Mouse (Mus musculus): Measurements from ENCODE around the gene Mre11a. TPM values are rescaled to one million over a fixed set of nuclear protein-coding genes. Genes with fewer than 3 reads are reported as not detected.
A peak's percentile ranks its signal among the peaks of the same experiment; 100 is the strongest.

The Mre11a gene
- polyA plus RNA-seq, 1 experiment from 2014 or later: 10.1 TPM

DNA sequence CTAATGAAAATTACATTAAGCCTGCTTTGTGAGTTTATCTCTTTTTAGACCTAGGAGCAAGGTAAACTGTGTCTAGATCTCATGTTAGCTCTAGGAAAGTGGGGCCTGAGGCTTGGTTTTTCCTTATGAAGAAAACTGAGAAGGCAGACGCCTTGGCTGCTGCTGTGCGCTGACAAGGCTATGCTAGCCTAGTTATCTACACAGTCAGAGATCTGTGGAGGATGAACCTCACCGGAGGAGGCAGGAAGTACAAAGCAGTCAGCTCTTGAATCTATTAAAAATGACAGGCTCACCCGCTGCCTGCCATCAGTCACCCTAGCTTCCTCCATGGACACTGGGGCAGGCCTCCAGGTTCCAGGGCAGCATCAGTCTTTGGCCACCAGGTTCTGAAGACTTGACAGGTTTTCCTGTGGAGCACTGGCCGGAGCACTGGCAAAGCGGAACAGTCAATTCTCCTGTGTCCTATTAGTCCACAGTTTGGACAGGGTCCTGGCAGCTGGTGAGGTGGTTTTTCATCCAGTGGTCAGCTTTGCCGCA, 73.8 kb downstream of the Mre11a start:
- no peak overlapping the region for H3K4me3 ChIP-seq (ENCODE audit: low read depth, low read length)
- no peak for ATAC-seq (ENCODE audit: low read depth)

GRCm38 (mm10) chr9:14858782-14859181, 74.3 kb downstream of the Mre11a start:
- peaks cover 34% of the 10 kb centered on the region for H3K27me3 ChIP-seq (ENCODE audit: control insufficient read depth, insufficient read depth, low read depth, low read length)
- ATAC-seq (ENCODE audit: low read depth): no peak
- WGBS (ENCODE audit: insufficient replicate concordance): 55% methylated on average over 3 of the region's 3 CpGs

More for the DNA sequence above, 73.8 kb downstream of the Mre11a start:
- H3K4me1 ChIP-seq (ENCODE audit: control insufficient read depth, low read depth, low read length): no peaks in the 10 kb centered on the region
- 41% methylated on average over 7 of the region's 7 CpGs for WGBS (ENCODE audit: insufficient replicate concordance)
- no peaks in the 10 kb centered on the region for H3K9me3 ChIP-seq (replicated peaks; ENCODE audit: control insufficient read depth, low read length)
- H3K9ac ChIP-seq (ENCODE audit: low read depth, low read length): no peak overlapping the region
- H3K36me3 ChIP-seq (ENCODE audit: control insufficient read depth, insufficient read depth): no peaks in the 10 kb centered on the region
- no peak overlapping the region for H3K27ac ChIP-seq (ENCODE audit: low read length)
- no peak overlapping the region for H3K4me2 ChIP-seq (ENCODE audit: low read depth, low read length)
- peaks cover 34% of the 10 kb centered on the region for H3K27me3 ChIP-seq (ENCODE audit: control insufficient read depth, insufficient read depth, low read depth, low read length)

DNA sequence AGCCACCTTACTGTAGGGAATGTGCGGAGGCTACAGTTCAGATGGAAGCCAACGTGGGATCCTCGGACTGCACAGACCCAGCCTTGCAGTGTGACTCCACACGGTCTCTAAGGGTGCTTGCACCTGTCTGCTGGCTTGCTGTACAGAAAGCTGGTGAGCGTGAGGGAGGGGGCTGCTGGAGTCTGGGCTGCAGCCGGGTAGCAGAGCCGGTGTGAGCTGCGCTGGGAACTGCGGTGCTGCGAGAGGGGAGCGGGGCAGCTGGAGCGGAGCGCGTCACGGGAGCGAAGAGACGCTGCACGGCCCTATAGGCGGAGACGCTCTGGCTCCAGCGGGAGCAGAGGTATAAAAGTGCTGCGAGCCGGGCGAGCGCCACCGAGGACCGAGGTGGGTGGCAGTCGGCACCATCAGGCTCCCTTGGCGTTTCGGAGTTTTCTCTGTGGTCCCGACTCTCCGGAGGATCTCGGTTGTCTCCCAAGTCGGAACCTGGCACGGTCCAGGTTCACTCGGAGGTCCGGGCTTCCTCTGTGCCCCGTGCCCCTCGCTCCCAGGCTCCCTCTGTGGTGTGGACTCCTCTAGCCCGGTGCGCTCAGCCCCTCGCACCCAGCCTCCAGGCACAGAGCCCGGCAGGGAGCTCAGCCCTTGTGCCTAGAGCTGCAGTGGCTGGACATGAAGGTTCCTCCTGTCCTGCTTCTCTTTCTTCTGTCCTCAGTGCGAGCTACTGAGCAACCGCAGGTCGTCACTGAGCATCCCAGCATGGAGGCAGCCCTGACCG, 75.6 kb downstream of the Mre11a start, which contains the start of gene Gpr83:
Gpr83 (plus strand) TSS at position 343 of the 772 bp plus-strand sequence.
- Histone ChIP-seq H3K27me3 (ENCODE audit: control insufficient read depth, insufficient read depth, low read depth, low read length) (peaks cover 34% of the 10 kb centered on the region), H3K4me3 (ENCODE audit: low read depth, low read length) (peak within 1 kb of the TSS; percentile 6; the same call in 1 of the 2 replicates), H3K9me3 (replicated peaks; ENCODE audit: control insufficient read depth, low read length) (no peaks in the 10 kb centered on the region), H3K36me3 (ENCODE audit: control insufficient read depth, insufficient read depth) (no peaks in the 10 kb centered on the region), H3K4me1 (ENCODE audit: control insufficient read depth, low read depth, low read length) (no peaks in the 10 kb centered on the region), H3K4me2 (ENCODE audit: low read depth, low read length) (peak within 1 kb of the TSS; percentile 26), H3K27ac (ENCODE audit: low read length) (no peak within 1 kb of the TSS), H3K9ac (ENCODE audit: low read depth, low read length) (no peak within 1 kb of the TSS)
- ATAC-seq (ENCODE audit: low read depth): no peak
- WGBS (ENCODE audit: insufficient replicate concordance): 4% methylated on average over 47 of the region's 47 CpGs

More at GRCm38 (mm10) chr9:14858782-14859181, 74.3 kb downstream of the Mre11a start:
- Histone ChIP-seq H3K9me3 (replicated peaks; ENCODE audit: control insufficient read depth, low read length) (no peaks in the 10 kb centered on the region), H3K4me2 (ENCODE audit: low read depth, low read length) (no peak overlapping the region), H3K4me1 (ENCODE audit: control insufficient read depth, low read depth, low read length) (no peaks in the 10 kb centered on the region), H3K4me3 (ENCODE audit: low read depth, low read length) (no peak overlapping the region), H3K27ac (ENCODE audit: low read length) (no peak overlapping the region), H3K9ac (ENCODE audit: low read depth, low read length) (no peak overlapping the region), H3K36me3 (ENCODE audit: control insufficient read depth, insufficient read depth) (no peaks in the 10 kb centered on the region)

DNA sequence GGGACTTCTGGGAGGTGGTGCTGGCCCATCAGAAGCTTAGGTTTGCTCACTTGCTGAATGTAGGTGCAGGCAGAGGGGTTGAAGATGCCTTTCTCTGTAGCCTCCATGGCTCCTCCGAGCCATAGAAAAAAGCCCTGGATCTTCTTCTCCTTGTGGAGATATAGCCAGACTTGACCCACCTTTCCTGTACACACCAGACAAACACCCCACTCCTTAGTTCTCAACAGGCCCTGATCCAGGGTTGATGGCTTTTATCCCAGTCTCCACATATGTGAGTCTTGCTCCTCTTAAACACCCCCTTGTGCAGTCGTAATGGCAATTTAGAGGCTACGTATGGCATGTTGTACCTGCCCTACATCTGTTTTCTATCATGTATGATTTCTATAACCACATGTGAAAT, 78.7 kb downstream of the Mre11a start:
- no peak for ATAC-seq (ENCODE audit: low read depth)
- Histone ChIP-seq H3K9me3 (replicated peaks; ENCODE audit: control insufficient read depth, low read length) (no peaks in the 10 kb centered on the region), H3K4me2 (ENCODE audit: low read depth, low read length) (no peak overlapping the region), H3K27ac (ENCODE audit: low read length) (no peak overlapping the region), H3K4me3 (ENCODE audit: low read depth, low read length) (no peak overlapping the region), H3K27me3 (ENCODE audit: control insufficient read depth, insufficient read depth, low read depth, low read length) (peaks cover 33% of the 10 kb centered on the region), H3K9ac (ENCODE audit: low read depth, low read length) (no peak overlapping the region), H3K36me3 (ENCODE audit: control insufficient read depth, insufficient read depth) (no peaks in the 10 kb centered on the region), H3K4me1 (ENCODE audit: control insufficient read depth, low read depth, low read length) (no peaks in the 10 kb centered on the region)
- 67% methylated on average over 3 of the region's 3 CpGs for WGBS (ENCODE audit: insufficient replicate concordance)

DNA sequence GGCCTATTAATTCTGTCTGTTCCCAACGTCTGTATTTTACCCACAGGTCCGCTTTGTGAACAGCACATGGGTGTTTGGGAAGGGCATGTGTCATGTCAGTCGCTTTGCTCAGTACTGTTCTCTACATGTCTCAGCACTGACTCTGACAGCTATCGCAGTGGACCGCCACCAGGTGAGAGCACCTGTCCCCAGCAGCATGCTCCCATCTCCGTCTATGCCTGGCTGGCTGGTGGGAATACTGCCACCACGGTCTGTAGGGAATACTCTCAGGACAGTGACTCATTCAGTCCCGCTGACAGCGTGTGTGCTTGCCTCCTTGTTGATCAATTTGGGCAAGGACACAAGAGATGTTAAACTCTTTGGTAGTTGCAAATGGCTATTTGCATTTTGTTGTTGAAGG, 80.3 kb downstream of the Mre11a start:
- Histone ChIP-seq H3K36me3 (ENCODE audit: control insufficient read depth, insufficient read depth) (no peaks in the 10 kb centered on the region), H3K27me3 (ENCODE audit: control insufficient read depth, insufficient read depth, low read depth, low read length) (peaks cover 17% of the 10 kb centered on the region), H3K9ac (ENCODE audit: low read depth, low read length) (no peak overlapping the region), H3K27ac (ENCODE audit: low read length) (no peak overlapping the region), H3K4me2 (ENCODE audit: low read depth, low read length) (no peak overlapping the region), H3K9me3 (replicated peaks; ENCODE audit: control insufficient read depth, low read length) (no peaks in the 10 kb centered on the region), H3K4me1 (ENCODE audit: control insufficient read depth, low read depth, low read length) (no peaks in the 10 kb centered on the region), H3K4me3 (ENCODE audit: low read depth, low read length) (no peak overlapping the region)
- 69% methylated on average over 9 of the region's 9 CpGs for WGBS (ENCODE audit: insufficient replicate concordance)
- no peak for ATAC-seq (ENCODE audit: low read depth)

- Histone ChIP-seq H3K9ac (ENCODE audit: low read depth, low read length) (no peak overlapping the region), H3K4me3 (ENCODE audit: low read depth, low read length) (no peak overlapping the region), H3K4me2 (ENCODE audit: low read depth, low read length) (no peak overlapping the region), H3K36me3 (ENCODE audit: control insufficient read depth, insufficient read depth) (no peaks in the 10 kb centered on the region), H3K27me3 (ENCODE audit: control insufficient read depth, insufficient read depth, low read depth, low read length) (peaks cover under 1% of the 10 kb centered on the region; the same call in 1 of the 2 replicates), H3K27ac (ENCODE audit: low read length) (no peak overlapping the region), H3K9me3 (replicated peaks; ENCODE audit: control insufficient read depth, low read length) (no peaks in the 10 kb centered on the region), H3K4me1 (ENCODE audit: control insufficient read depth, low read depth, low read length) (no peaks in the 10 kb centered on the region)
- WGBS (ENCODE audit: insufficient replicate concordance): 18% methylated on average over 7 of the region's 7 CpGs
- no peak for ATAC-seq (ENCODE audit: low read depth)
Observed at GRCm38 (mm10) chr9:14866957-14867356, 82.5 kb downstream of the Mre11a start.

DNA sequence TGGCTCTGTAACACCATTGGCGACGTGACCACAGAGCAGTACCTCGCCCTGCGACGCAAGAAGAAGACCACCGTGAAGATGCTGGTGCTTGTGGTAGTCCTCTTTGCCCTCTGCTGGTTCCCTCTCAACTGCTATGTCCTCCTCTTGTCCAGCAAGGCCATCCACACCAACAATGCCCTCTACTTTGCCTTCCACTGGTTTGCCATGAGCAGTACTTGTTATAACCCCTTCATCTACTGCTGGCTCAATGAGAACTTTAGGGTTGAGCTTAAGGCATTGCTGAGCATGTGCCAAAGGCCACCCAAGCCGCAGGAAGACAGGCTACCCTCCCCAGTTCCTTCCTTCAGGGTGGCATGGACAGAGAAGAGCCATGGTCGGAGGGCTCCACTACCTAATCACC, 83.9 kb downstream of the Mre11a start:
- 71% methylated on average over 8 of the region's 8 CpGs for WGBS (ENCODE audit: insufficient replicate concordance)
- Histone ChIP-seq H3K27ac (ENCODE audit: low read length) (no peak overlapping the region), H3K36me3 (ENCODE audit: control insufficient read depth, insufficient read depth) (no peaks in the 10 kb centered on the region), H3K4me2 (ENCODE audit: low read depth, low read length) (no peak overlapping the region), H3K9ac (ENCODE audit: low read depth, low read length) (no peak overlapping the region), H3K27me3 (ENCODE audit: control insufficient read depth, insufficient read depth, low read depth, low read length) (no peaks in the 10 kb centered on the region), H3K4me1 (ENCODE audit: control insufficient read depth, low read depth, low read length) (no peaks in the 10 kb centered on the region), H3K4me3 (ENCODE audit: low read depth, low read length) (no peak overlapping the region), H3K9me3 (replicated peaks; ENCODE audit: control insufficient read depth, low read length) (no peaks in the 10 kb centered on the region)
- ATAC-seq (ENCODE audit: low read depth): no peak

GRCm38 (mm10) chr9:14870377-14870776, 85.9 kb downstream of the Mre11a start:
- no peaks in the 10 kb centered on the region for H3K27me3 ChIP-seq (ENCODE audit: control insufficient read depth, insufficient read depth, low read depth, low read length)
- H3K36me3 ChIP-seq (ENCODE audit: control insufficient read depth, insufficient read depth): no peaks in the 10 kb centered on the region
- H3K4me2 ChIP-seq (ENCODE audit: low read depth, low read length): no peak overlapping the region
- H3K27ac ChIP-seq (ENCODE audit: low read length): no peak overlapping the region
- H3K4me3 ChIP-seq (ENCODE audit: low read depth, low read length): no peak overlapping the region
- WGBS (ENCODE audit: insufficient replicate concordance): 63% methylated on average over 2 of the region's 2 CpGs
- H3K9me3 ChIP-seq (replicated peaks; ENCODE audit: control insufficient read depth, low read length): no peaks in the 10 kb centered on the region
- H3K4me1 ChIP-seq (ENCODE audit: control insufficient read depth, low read depth, low read length): no peaks in the 10 kb centered on the region
- ATAC-seq (ENCODE audit: low read depth): no peak
- H3K9ac ChIP-seq (ENCODE audit: low read depth, low read length): no peak overlapping the region

DNA sequence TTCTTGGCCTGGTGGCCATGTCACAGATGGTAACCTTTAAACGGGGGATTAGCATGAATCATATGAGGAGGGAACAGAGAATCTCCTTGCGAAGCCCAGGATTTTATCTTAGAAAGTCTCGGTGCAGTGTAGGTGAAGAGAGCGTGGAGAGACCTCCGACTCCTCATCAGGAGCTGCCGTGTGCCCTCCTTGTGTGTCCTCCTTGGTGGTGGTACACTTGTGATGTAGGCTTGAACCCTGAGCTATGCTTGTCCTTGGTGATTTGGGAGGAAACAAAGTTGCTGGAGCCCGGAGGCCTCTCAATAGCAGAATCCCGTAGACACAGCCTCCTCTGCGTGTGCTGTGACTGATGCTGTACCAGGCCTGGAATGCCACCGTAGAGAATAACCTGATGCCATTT, 86.3 kb downstream of the Mre11a start:
- no peak for ATAC-seq (ENCODE audit: low read depth)
- H3K9me3 ChIP-seq (replicated peaks; ENCODE audit: control insufficient read depth, low read length): no peaks in the 10 kb centered on the region
- no peak overlapping the region for H3K4me2 ChIP-seq (ENCODE audit: low read depth, low read length)
- no peaks in the 10 kb centered on the region for H3K4me1 ChIP-seq (ENCODE audit: control insufficient read depth, low read depth, low read length)
- 78% methylated on average over 10 of the region's 10 CpGs for WGBS (ENCODE audit: insufficient replicate concordance)
- no peaks in the 10 kb centered on the region for H3K27me3 ChIP-seq (ENCODE audit: control insufficient read depth, insufficient read depth, low read depth, low read length)
- no peak overlapping the region for H3K27ac ChIP-seq (ENCODE audit: low read length)
- H3K9ac ChIP-seq (ENCODE audit: low read depth, low read length): no peak overlapping the region
- H3K36me3 ChIP-seq (ENCODE audit: control insufficient read depth, insufficient read depth): no peaks in the 10 kb centered on the region
- no peak overlapping the region for H3K4me3 ChIP-seq (ENCODE audit: low read depth, low read length)

All from liver, embryonic 16.5 days (tissue).